Mouse (Mus musculus) testis, adult 2 months (tissue): Measurements from ENCODE around the gene Bora. TPM values are rescaled to one million over a fixed set of nuclear protein-coding genes. Genes with fewer than 3 reads are reported as not detected.
"Not testable (repeated sequence)": the region's sequence is repeated elsewhere in the genome, so short reads cannot be mapped to it uniquely, and the experiment has no call there.

Source experiments
- H3K27ac ChIP-seq: fragments of 200-500 bp; 2 replicates; pipeline ENCODE4 v1.5.1; 2012; ENCODE audit warnings: low read depth, low read length; ENCODE audit not compliant: control insufficient read depth, insufficient read depth
- H3K27me3 ChIP-seq: fragments of 200-500 bp; 2 replicates; pipeline ENCODE4 v1.6.1; 2012; ENCODE audit warnings: mild to moderate bottlenecking, low read length, moderate library complexity; ENCODE audit not compliant: control insufficient read depth, insufficient read depth
- H3K36me3 ChIP-seq: fragments of 200-500 bp; 2 replicates; pipeline ENCODE4 v1.6.1; 2012; ENCODE audit warnings: mild to moderate bottlenecking, low read length; ENCODE audit not compliant: control insufficient read depth, insufficient read depth
- H3K4me1 ChIP-seq: fragments of 200-500 bp; 2 replicates; pipeline ENCODE4 v1.6.1; 2012; ENCODE audit warnings: low read length; ENCODE audit not compliant: control insufficient read depth, insufficient read depth
- H3K4me3 ChIP-seq: fragments of 200-500 bp; 2 replicates; pipeline ENCODE4 v1.5.1; 2012; ENCODE audit warnings: low read depth, mild to moderate bottlenecking, low read length, moderate library complexity, mixed read lengths; ENCODE audit not compliant: control insufficient read depth
- CTCF ChIP-seq: fragments of 200-500 bp; IDR thresholded peaks from 2 replicates; pipeline ENCODE4 v1.5.1; 2012; ENCODE audit warnings: low read depth, mild to moderate bottlenecking, inconsistent platforms, low read length, moderate library complexity; ENCODE audit not compliant: control insufficient read depth, insufficient read depth, insufficient replicate concordance
- POLR2A ChIP-seq: fragments of 200-500 bp; IDR thresholded peaks from 2 replicates; pipeline ENCODE4 v1.6.1; 2012; ENCODE audit warnings: low read depth, mild to moderate bottlenecking, inconsistent platforms, low read length, moderate library complexity; ENCODE audit not compliant: control insufficient read depth
- polyA plus RNA-seq: library from polyadenylated mRNA; depleted of rRNA; stranded (reverse); fragments of >200 nt; gene quantifications from 2 replicates; pipeline ENCODE4 v1.2.3, GENCODE M21; 2012

Bora gene
- polyA plus RNA-seq, 1 experiment = 18.7 TPM

DNA sequence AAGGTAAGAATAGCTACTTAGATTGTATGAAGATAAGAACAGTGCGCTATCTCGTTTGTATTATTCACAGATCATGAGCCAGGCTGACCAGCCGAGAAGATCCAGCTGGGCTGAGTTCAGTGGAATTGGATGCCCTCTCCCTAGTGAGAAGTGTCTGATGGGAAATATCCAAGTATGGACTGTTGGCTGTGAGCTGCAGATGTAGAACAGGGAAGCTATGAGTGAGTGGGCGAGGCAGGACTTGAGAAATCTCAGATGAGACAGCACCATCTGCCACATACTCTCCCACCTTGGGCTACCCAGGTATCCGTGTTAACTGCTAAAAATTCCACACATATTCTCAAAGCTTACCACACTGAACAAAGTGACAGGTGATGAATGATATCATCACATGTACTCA, 16.0 kb upstream of the Bora start:
- no peak overlapping the region for H3K27ac ChIP-seq
- no peaks in the 10 kb centered on the region for H3K27me3 ChIP-seq
- no peak overlapping the region for H3K4me3 ChIP-seq
- no peaks in the 10 kb centered on the region for H3K4me1 ChIP-seq
- TF ChIP-seq CTCF (no peak), POLR2A (no peak)
- H3K36me3 ChIP-seq = no peaks in the 10 kb centered on the region

DNA sequence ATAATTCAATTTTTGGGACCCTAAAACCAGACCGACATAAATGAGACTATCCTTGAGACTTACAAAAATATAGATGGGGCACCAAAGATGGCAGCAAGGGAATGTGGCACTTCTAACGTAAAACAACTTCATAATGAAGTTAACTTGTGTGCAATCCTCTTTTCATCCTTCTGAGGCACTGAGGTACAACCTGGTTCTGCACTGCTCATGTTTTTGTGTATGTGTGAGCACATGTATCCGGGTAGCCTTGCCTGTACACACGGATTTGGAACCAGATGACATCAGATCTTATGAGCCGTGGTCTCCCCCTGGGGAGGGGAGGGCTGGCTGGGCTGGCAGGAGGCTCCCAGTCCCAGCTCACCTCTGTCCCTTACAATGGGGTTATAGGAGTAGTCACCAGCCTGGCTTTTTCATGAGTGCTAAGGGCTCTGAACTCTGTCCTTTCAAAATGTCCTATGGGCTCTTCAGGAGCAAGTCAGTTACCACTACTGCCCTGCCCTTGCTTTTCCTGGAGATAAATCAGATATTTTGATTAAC, 14.6 kb upstream of the Bora start:
- no peak overlapping the region for H3K27ac ChIP-seq

DNA sequence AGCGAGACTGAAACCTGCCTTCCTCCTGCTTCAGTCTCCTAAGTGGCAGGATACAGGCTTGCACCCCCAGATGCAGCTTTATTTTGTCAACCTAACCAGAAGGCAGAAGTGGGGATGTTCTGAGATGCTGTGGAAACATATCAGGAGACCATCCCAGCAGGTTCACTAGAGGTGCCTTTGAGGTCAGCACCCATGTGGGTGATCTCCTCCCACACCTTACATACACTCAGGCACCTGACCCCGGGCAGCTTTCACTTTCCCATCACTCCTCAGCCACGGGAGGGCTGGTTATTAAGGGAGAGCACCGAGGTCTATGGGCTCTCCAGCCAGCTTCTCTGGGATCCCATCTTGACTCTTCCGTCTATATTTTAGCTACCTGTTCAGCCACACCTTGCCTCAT, 13.4 kb upstream of the Bora start:
- H3K4me3 ChIP-seq = no peak overlapping the region
- no peak overlapping the region for H3K27ac ChIP-seq
- H3K36me3 ChIP-seq = no peaks in the 10 kb centered on the region
- TF ChIP-seq POLR2A (no peak), CTCF (no peak)
- H3K4me1 ChIP-seq = no peaks in the 10 kb centered on the region
- H3K27me3 ChIP-seq = no peaks in the 10 kb centered on the region

More for the DNA sequence above, 14.6 kb upstream of the Bora start:
- Histone ChIP-seq H3K36me3 (no peaks in the 10 kb centered on the region), H3K4me1 (no peaks in the 10 kb centered on the region), H3K27me3 (no peaks in the 10 kb centered on the region), H3K4me3 (no peak overlapping the region)
- TF ChIP-seq POLR2A (no peak), CTCF (no peak)

DNA sequence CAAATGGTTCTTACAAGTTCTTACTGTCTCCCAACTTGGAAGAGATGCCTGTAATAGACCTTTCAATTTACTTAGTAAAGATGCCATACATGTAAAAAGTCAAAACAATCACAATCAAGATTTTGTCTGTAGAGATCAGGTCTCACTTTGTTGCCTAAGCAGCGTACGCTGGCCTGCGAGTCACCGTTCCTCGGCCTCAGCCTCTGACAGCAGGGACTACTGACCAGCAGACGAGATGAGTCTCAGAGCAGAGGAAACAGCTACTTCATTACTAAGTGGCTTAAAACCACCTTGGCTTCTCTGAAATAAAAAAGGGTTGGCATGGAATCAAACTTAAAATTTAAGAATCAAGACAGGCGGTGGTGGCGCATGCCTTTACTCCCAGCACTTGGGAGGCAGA, 11.2 kb upstream of the Bora start:
- H3K36me3 ChIP-seq, H3K4me1 ChIP-seq, H3K27ac ChIP-seq, H3K4me3 ChIP-seq, H3K27me3 ChIP-seq: not testable (repeated sequence)

DNA sequence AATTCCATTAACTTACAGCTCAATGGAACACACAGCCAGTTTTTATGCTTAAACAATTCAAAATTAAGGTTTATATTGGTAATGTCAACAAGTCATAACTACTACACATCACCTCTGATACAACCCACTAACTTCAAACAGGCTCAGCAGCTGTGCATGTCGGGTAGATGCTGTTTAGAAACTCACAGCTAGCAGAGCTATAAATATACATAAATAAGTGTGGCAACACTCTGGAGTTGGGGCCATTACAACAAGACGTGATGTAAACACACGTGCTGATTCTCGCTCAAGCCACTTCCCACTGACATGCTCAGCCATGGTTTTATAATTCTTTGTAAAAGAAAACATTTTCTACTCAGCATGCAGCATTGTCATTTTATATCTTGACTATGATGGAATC, 10.0 kb upstream of the Bora start:
- no peaks in the 10 kb centered on the region for H3K27me3 ChIP-seq
- no peak overlapping the region for H3K27ac ChIP-seq
- no peak overlapping the region for H3K4me3 ChIP-seq
- TF ChIP-seq POLR2A (no peak), CTCF (no peak)
- no peaks in the 10 kb centered on the region for H3K36me3 ChIP-seq
- H3K4me1 ChIP-seq = no peaks in the 10 kb centered on the region

DNA sequence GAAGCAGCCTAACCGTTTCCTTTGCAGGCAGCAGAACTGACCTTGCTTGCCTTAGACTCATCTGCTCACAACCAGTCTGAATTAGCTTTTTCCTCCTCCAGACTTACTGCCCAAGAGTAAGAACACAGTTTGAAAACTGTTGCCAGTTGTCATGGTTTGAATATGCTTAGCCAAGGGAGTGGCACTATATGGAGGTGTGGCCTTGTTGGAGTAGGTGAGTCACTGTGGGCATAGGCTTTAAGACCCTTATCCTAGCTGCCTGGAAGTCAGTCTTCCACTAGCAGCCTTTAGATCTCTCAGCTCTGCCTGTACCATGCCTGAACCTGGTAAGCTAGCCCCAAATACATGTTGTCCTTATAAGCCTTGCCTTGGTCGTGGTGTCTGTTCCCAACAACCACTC, 8.3 kb upstream of the Bora start:
- H3K27ac ChIP-seq = no peak overlapping the region
- H3K4me1 ChIP-seq = no peaks in the 10 kb centered on the region
- no peaks in the 10 kb centered on the region for H3K27me3 ChIP-seq
- H3K36me3 ChIP-seq = no peaks in the 10 kb centered on the region
- TF ChIP-seq POLR2A = no peak
- TF ChIP-seq CTCF = no peak
- no peak overlapping the region for H3K4me3 ChIP-seq

DNA sequence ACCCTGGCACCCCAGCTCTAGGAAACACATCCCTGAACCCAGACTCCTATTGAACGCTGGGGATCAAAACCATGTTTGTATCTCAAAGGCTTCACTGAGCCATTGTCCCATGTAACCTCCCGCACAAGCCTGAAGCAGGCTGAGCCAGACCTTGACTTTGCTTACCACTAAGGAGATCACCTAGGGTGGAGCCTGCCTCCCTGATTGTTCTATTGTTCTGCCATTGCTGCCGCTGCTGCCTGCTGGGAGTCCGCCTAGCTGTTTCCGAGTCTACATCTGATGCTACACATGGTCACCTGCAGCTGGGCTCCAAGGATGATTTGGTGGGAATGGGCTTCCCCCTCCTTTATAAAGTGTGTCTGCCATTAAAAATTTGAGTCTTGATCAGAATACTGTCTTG, 6.7 kb upstream of the Bora start:
- H3K27ac ChIP-seq, H3K36me3 ChIP-seq, H3K4me1 ChIP-seq, H3K27me3 ChIP-seq, H3K4me3 ChIP-seq: not testable (repeated sequence)

DNA sequence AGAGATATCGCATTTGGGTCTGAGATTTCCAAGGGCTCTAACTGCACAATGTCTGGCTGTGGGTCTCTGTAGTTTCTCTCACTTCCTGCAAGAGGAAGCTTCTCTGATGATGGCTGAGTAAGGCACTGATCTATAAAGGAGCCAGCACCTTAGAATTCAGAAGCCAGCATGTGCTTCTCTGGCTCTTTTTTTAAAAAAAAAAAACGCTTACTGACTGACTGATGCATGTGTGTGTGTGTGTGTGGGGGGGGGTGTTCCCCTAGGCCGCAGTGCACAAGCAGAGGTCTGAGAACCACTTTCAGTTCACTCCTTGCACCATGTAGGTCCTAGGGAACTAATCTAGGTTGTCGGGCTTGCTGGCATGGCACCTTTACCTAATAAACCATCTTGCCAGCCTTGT, 4.6 kb upstream of the Bora start:
- no peaks in the 10 kb centered on the region for H3K36me3 ChIP-seq
- H3K27ac ChIP-seq = no peak overlapping the region
- TF ChIP-seq POLR2A = no peak
- TF ChIP-seq CTCF = no peak
- peaks cover 3% of the 10 kb centered on the region for H3K4me1 ChIP-seq
- H3K4me3 ChIP-seq = no peak overlapping the region
- no peaks in the 10 kb centered on the region for H3K27me3 ChIP-seq
